Mouse (Mus musculus) erythroblast, embryonic 14.5 days (primary cell): ENCODE measurements around the gene Dysf.

Experiments used
- GATA1 ChIP-seq: IDR thresholded peaks from 2 replicates; pipeline ENCODE4 v1.6.1; 2012; ENCODE audit warnings: low read length, inconsistent platforms, mixed read lengths
- TAL1 ChIP-seq: IDR thresholded peaks from 3 replicates; pipeline ENCODE4 v1.6.1; 2012; ENCODE audit warnings: low read length, inconsistent platforms, mixed read lengths

DNA sequence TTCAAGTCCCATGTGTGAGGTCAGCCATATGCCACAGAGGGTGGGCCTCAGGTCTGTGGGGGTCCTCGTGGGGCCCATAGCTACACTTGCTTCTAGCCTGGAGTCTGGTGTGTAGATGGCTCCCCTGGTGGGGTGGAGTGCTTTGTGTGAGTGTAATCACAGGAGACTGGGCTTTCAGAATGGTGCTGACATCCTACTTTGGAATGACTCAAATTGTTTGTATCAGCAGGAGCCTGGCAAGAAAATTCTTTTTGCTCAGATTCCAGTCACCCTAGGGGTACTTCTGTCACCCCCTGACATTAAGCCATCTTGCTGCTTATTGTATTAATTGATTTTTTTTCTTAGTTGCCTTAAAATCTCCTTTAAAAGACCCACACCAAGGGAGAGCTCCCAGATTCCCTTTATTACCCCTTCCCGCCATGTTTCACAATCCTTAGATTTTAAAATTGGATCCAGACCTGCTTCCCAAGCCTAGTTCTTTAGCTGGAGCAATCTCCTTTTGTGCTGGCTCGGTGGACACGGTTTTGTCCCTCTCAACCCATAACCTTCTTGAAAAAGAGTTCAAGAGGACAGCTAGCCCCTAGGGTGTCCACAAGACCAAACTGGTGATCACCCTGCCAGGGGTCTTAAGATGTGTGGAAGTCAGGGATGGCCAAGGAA lies 237.8 kb downstream of the Dysf start:
- TF ChIP-seq TAL1 (no peak), GATA1 (no peak)
